Mouse (Mus musculus): Measurements from ENCODE around the gene Vmn2r60.
"Not testable (repeated sequence)": the region's sequence is repeated elsewhere in the genome, so short reads cannot be mapped to it uniquely, and the experiment has no call there.

Vmn2r60 gene

DNA sequence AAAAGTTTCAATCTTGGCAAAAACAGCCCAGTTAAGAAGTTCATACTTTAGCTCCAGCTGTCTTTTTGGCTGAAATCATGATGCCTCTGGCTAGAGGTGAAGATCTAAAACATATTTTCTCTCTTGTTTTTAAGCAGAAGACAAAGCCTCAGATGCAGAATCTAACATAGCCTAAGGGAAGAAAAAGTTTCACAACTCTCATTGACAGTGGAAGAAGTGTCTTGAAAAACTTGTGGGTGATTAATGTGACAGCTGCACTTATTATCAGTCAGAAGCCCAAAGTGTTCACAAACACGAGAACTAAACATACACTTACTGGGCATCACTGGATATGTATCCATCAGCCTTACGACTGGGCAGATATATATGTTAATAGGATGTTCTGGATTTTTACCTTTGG is at the start of gene Vmn2r60:
TSS of gene Vmn2r60 (plus strand) at position 301 of the 400 bp plus-strand sequence.
- no peak for DNase-seq (ENCODE audit: low spot score)

DNA sequence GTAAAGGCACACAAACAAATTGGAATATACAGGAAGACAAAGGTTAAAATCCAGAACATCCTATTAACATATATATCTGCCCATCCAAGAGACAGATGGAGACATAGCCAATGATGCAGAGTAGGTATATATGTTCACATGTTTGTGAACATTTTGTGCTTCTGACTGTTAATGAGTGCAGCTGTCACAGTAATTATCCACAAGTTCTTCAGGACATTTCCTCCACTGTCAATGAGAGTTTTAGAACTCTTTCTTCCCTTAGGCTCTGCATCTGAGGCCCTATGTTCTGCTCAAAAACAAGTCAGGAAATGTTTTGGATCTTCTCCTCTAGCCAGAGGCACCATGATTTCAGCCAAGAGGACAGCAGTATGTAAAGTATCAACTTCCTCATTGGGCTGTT is 48.6 kb upstream of the Vmn2r60 start, which contains the start of gene Vmn2r59:
TSS of gene Vmn2r59 (minus strand) at position 101 of the 400 bp plus-strand sequence.
- DNase-seq (ENCODE audit: low spot score), result no peak

DNA sequence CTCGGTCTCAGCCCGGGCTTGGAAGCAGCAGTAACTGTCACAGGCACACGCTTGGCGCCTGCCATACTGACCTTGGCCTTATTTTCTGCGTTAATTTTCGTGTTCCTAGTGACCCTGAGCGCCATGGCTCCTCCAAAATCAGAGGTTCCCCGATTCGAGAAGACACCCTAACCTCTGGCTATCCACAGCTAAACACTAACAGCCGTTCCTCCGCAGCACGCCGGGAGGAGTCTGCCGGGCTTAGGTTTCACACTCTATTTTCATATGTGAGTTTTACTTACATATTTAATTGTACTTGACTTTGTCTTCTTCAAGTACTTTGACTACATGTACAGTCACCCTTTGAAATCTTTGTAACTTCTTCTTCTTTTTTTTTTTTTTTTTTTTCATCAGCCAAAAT is 509 bp upstream of the Vmn2r60 start:
- not testable (repeated sequence) for DNase-seq (ENCODE audit: low spot score)
